Mouse (Mus musculus) heart, adult 11 months (tissue): ENCODE measurements around the gene Slc22a26.
"Not testable (repeated sequence)": the region's sequence is repeated elsewhere in the genome, so short reads cannot be mapped to it uniquely, and the experiment has no call there.

Experiments used
- DNase-seq: peaks from one replicate; pipeline ENCODE4 v3.0.0; 2022

Slc22a26 gene

DNA sequence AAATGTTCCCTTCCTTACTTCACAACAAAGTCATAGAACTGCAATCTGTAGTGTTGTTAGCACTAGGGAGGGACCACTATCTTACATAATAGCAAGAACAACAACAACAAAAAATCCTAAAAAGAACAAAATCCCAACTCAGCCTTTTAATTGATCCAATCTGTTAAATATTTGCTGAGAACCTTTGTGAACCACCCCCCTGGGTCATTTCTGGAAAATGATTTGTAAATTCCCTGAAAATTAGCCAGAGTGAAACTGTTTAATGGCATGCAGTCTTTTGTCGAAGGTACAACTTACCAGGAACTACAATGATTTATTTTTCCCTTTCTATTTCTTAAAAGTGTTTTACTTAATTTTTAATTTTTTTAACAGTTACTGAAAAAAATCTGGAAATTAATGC, at the start of gene Slc22a26:
Gene Slc22a26, minus strand, starts transcription at position 97 of the 400 bp plus-strand sequence.
- no peak for DNase-seq

- no peak for DNase-seq
Observed at GRCm38 (mm10) chr19:7829851-7830250, 27.4 kb upstream of the Slc22a26 start.

DNA sequence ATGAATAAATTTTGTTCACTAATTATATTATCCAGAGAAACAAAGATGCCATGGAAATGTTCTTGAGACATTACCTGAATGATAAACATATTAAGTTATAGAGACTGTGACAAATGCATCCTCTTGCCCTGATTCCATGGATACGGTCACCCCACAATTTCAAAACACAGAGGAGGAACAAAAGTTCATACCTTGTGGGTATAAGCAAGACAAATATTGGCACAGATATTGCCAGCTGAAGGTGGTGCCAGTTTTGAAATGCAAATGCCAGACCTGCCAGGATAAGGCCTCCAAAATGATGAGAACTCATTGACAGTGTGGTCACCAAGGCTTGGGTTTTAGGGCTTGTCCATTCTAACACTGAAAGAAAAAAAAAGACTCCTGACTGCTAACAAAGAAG, 11.9 kb downstream of the Slc22a26 start:
- DNase-seq: no peak

GRCm38 (mm10) chr19:7775306-7775705, 27.2 kb downstream of the Slc22a26 start:
- DNase-seq: no peak

GRCm38 (mm10) chr19:7766124-7766523, 36.3 kb downstream of the Slc22a26 start:
- no peak for DNase-seq

GRCm38 (mm10) chr19:7765599-7765998, 36.9 kb downstream of the Slc22a26 start:
- no peak for DNase-seq

DNA sequence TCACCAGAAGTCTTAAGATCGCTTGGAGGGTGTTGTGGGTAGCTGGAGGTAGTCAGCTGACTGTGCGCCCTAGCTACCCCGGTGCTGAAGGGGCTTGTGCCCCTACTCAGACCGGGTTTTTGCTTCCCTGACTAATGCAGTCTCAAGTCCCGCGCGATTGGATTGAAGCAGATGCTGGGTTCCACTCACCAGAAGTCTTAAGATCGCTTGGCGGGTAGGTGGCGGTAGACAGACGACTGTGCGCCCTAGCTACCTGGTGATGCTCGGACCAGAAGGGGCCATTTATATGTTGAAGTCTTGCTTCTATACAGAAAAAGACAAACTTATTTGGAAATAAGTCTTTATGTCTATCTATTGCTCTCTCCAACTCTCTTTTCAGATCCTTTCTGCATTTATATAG, 49.1 kb downstream of the Slc22a26 start:
- DNase-seq: not testable (repeated sequence)
